Mouse (Mus musculus): ENCODE results near the gene Rims1.

The Rims1 gene

GRCm38 (mm10) chr1:22805726-22806625 lies at the start of gene Rims1:
TSS of gene Rims1 (minus strand) at chr1:22805994.
- DNase-seq (ENCODE audit: low spot score) = no peak

- DNase-seq (ENCODE audit: low spot score) = no peak
Observed at GRCm38 (mm10) chr1:22806626-22807096, 867 bp upstream of the Rims1 start.

GRCm38 (mm10) chr1:22805025-22805725 lies 619 bp downstream of the Rims1 start:
- DNase-seq (ENCODE audit: low spot score) = no peak

GRCm38 (mm10) chr1:22804148-22804885 lies 1.5 kb downstream of the Rims1 start:
- DNase-seq (ENCODE audit: low spot score) = no peak

- DNase-seq (ENCODE audit: low spot score) = no peak
Observed at GRCm38 (mm10) chr1:22803471-22803870, 2.3 kb downstream of the Rims1 start.

- no peak for DNase-seq (ENCODE audit: low spot score)
Observed at GRCm38 (mm10) chr1:22800276-22800675, 5.5 kb downstream of the Rims1 start.

- no peak for DNase-seq (ENCODE audit: low spot score)
Observed at GRCm38 (mm10) chr1:22797091-22797490, 8.7 kb downstream of the Rims1 start.

GRCm38 (mm10) chr1:22789391-22789909 lies 16.3 kb downstream of the Rims1 start:
- no peak for DNase-seq (ENCODE audit: low spot score)

GRCm38 (mm10) chr1:22787616-22788015 lies 18.2 kb downstream of the Rims1 start:
- no peak for DNase-seq (ENCODE audit: low spot score)

- DNase-seq (ENCODE audit: low spot score) = no peak
Observed at GRCm38 (mm10) chr1:22770530-22771254, 35.1 kb downstream of the Rims1 start.

- no peak for DNase-seq (ENCODE audit: low spot score)
Observed at GRCm38 (mm10) chr1:22763376-22763775, 42.4 kb downstream of the Rims1 start.

- no peak for DNase-seq (ENCODE audit: low spot score)
Observed at GRCm38 (mm10) chr1:22762780-22763179, 43.0 kb downstream of the Rims1 start.

GRCm38 (mm10) chr1:22750536-22750935 lies 55.3 kb downstream of the Rims1 start:
- no peak for DNase-seq (ENCODE audit: low spot score)

GRCm38 (mm10) chr1:22744655-22745054 lies 61.1 kb downstream of the Rims1 start:
- no peak for DNase-seq (ENCODE audit: low spot score)

- DNase-seq (ENCODE audit: low spot score) = no peak
Observed at GRCm38 (mm10) chr1:22737491-22737890, 68.3 kb downstream of the Rims1 start.

- no peak for DNase-seq (ENCODE audit: low spot score)
Observed at GRCm38 (mm10) chr1:22734429-22734828, 71.4 kb downstream of the Rims1 start.

- DNase-seq (ENCODE audit: low spot score) = no peak
Observed at GRCm38 (mm10) chr1:22733281-22733680, 72.5 kb downstream of the Rims1 start.

GRCm38 (mm10) chr1:22728207-22728606 lies 77.6 kb downstream of the Rims1 start:
- no peak for DNase-seq (ENCODE audit: low spot score)

- no peak for DNase-seq (ENCODE audit: low spot score)
Observed at GRCm38 (mm10) chr1:22721706-22722105, 84.1 kb downstream of the Rims1 start.

- DNase-seq (ENCODE audit: low spot score) = no peak
Observed at GRCm38 (mm10) chr1:22720714-22721113, 85.1 kb downstream of the Rims1 start.

GRCm38 (mm10) chr1:22709461-22709860 lies 96.3 kb downstream of the Rims1 start:
- no peak for DNase-seq (ENCODE audit: low spot score)
